Mouse (Mus musculus): ENCODE measurements around the gene Popdc2. TPM values are rescaled to one million over a fixed set of nuclear protein-coding genes. Genes with fewer than 3 reads are reported as not detected.

Popdc2 gene
- polyA plus RNA-seq, 2 experiments from 2014 or later = 2.3 to 6.2 TPM

DNA sequence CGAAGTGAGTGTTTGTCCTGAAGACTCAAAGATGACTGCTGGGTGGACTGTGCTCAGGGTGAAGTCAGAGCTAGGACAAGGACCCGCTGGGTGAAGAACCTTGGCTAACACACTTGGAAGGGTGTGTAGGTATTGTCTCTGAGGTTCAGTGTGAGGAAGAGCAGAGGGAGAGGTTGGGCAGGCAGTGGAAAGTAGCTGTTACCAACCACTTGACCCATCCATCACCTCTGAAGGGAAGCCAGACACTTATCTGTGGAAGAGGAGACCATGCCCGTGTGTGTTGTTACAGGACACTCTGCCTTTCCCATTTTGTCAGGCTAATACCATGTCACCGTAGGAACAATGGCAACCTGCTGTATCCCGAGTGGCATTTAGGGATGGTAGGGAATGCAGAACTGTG lies 44.3 kb downstream of the Popdc2 start:
- ATAC-seq = no peak

DNA sequence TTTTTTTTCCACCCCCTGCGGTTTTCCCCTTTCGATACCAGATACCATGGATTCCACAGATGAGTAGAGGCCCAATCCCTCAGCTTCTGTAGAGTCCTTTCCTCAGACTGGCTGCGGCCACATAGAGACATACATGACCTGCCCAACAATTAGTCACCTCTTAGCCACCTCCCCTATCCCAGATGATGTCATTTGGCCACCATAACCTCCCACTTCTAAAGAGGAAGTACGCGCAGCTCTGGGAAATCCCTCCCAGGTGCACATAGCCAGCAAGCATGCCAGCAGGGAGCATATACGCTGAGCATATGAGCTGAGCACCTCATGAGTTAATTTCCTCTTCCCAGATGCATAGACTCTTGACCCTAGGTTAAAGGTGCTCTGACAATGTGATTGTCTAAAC lies 44.7 kb downstream of the Popdc2 start:
- peak; percentile 10 for ATAC-seq

DNA sequence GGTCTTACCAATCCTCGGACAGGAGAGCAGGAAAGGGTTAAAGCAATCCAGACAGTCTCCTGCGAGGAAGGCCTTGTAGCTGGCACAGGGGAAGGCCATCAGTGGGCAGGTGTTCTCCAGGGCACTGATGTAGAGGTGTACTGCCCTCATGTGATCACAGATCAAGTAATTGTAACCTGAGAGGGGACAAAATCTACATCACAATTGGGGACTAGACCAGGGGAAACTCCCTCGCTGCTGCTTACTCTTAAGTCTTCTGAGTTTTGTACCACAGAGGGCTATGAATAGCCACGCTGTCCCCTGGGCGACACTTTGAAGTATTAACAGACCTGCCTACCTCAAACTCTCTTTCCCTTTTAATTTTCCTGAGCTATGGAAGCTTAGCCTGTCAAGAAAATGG lies 45.6 kb downstream of the Popdc2 start:
- ATAC-seq = peak; percentile 29

DNA sequence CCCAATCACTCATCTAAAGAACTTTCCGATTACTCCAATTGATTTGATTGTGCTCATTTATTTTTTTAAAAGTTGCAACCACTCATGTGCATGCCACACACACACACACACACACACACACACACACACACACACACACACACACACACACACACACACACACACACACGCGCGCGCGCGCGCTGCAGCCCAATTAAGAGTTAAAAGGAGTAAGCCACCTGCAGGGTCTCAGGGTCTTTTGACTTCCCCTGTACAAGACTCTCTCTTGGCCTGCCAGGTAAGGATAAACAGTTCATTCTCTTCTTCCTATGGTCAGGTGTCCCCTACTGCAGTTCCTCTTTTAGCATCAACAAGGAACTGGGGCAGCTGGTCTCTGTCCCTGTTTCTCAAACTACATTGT lies 46.4 kb downstream of the Popdc2 start:
- ATAC-seq = no peak

DNA sequence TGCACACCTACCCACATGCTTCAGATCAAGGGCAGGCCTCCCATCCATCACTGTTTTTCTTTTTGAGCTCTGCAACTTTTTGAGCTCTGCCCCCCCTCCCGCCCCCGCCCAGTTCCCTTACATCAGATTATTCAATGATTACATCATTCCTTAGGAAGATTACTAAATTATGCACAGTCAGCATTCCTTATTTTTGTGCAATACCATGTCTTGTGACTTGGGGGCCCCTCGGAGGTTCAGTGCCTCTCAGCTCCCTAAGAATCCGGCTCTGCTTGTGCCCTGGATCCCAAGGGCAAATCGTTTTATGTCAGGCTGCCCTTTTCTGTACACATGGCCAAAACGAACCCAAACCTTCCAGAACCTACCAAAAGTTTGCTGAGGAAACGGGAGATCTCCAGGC lies 52.9 kb downstream of the Popdc2 start:
- no peak for ATAC-seq

DNA sequence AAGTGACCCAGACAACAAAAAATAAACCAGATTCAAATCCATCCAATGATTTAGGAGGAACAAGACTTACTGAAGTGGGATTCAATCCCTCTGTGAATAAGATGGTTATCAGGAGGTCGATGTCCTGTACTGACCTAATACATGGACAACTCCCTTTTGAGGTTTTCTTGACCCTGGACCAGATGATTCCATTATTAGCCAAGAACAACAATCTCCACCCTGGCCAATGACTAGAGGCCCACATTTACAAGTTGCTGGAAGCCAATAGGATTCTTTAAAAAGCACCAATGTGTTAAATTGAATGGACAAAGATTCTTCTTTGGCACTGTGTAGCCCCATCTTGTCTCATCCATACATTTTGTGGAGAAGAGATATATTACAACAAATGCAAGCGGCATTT lies 63.4 kb downstream of the Popdc2 start:
- ATAC-seq = no peak

DNA sequence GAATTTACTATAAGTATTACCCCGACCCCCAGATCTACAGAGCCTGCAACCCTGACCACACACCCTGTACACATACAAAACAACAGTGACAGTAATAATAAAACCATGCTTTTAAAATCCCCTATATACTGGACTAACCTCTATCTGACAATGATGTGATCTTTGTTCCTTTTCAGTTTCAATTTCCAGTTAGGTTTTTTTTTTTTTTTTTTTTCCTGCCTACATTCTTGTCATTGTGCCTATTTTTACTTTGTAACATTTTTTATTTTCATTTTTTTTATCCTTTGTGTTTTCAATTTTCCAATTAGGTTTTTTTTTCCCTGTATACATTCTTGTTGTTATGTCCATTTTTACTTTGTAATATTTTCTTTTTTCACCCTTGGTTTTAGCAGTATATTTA lies 63.8 kb downstream of the Popdc2 start:
- no peak for ATAC-seq

Other genes with a start within 250 kb of the Popdc2 start
- gene Nr1i2, start 67.4 kb upstream of the Popdc2 start, polyA plus RNA-seq (2017; shearing (Covaris generic)) = not detected
- gene Maats1, start 20.1 kb upstream of the Popdc2 start, polyA plus RNA-seq (2017; shearing (Covaris generic)) = under 1 TPM in 1 of 2 experiments, not detected in 1; 0.24 TPM
- 100 to 1,000 TPM; 203 to 275 TPM for gene Cox17, start 15.2 kb upstream of the Popdc2 start, polyA plus RNA-seq (2017; shearing (Covaris generic))
- gene Gm21987, start 15.2 kb upstream of the Popdc2 start, polyA plus RNA-seq (2017; shearing (Covaris generic)) = not detected
- gene Pla1a, start 70.9 kb downstream of the Popdc2 start, polyA plus RNA-seq (2017; shearing (Covaris generic)) = under 1 TPM in 1 of 2 experiments, not detected in 1; 0.30 TPM
- 10 to 100 TPM; 73.1 to 92.7 TPM for gene Adprh, start 90.5 kb downstream of the Popdc2 start, polyA plus RNA-seq (2017; shearing (Covaris generic))
- 10 to 100 TPM in 1 of 2 experiments, 1 to 10 TPM in 1; 5.7 to 10.6 TPM for gene Cd80, start 93.4 kb downstream of the Popdc2 start, polyA plus RNA-seq (2017; shearing (Covaris generic))
- gene Timmdc1, start 160.5 kb downstream of the Popdc2 start, polyA plus RNA-seq (2017; shearing (Covaris generic)) = 10 to 100 TPM; 12.0 to 18.2 TPM
- gene Poglut1, start 188.0 kb downstream of the Popdc2 start, polyA plus RNA-seq (2017; shearing (Covaris generic)) = 10 to 100 TPM; 32.1 to 38.5 TPM
- gene Tmem39a, start 196.5 kb downstream of the Popdc2 start, polyA plus RNA-seq (2017; shearing (Covaris generic)) = 10 to 100 TPM; 36.0 to 37.2 TPM